Mouse (Mus musculus) regulatory T cell (primary cell): ENCODE measurements around the gene Gm20772.
"Not testable (repeated sequence)": the region's sequence is repeated elsewhere in the genome, so short reads cannot be mapped to it uniquely, and the experiment has no call there.

Experiments
- in situ Hi-C: fragments of 300-600 bp; cut with MboI, MseI; formaldehyde crosslinking; loops from one replicate; pipeline ENCODE4 v1.15.1; 2025; ENCODE audit warnings: high pct_unique_total_duplicates

The Gm20772 gene

DNA sequence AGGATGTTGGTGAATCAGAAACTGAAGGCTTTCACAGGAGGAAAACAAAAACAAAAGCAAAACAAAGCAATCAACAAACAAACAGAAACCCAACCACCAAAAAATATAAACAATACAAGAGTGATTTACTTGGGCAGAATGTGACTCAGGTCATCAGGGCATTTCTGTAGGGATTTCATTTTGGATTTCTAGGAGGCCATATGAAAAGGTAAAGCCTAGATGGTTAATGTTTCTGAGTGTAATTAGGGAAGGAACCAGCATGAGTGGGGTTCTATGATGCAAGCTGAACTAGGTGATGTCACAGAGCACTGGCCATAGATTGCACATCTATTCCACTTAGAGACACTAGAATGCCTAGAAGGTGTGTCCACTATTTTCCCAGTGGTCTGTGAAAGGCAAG is at the start of gene Gm20772, which contains the start of gene Gm20831:
Gene Gm20772 (plus strand): TSS at position 301 of the 400 bp plus-strand sequence.
Gene Gm20831 (plus strand): TSS at position 301 of the 400 bp plus-strand sequence.
- in situ Hi-C loops, result not testable (repeated sequence)

DNA sequence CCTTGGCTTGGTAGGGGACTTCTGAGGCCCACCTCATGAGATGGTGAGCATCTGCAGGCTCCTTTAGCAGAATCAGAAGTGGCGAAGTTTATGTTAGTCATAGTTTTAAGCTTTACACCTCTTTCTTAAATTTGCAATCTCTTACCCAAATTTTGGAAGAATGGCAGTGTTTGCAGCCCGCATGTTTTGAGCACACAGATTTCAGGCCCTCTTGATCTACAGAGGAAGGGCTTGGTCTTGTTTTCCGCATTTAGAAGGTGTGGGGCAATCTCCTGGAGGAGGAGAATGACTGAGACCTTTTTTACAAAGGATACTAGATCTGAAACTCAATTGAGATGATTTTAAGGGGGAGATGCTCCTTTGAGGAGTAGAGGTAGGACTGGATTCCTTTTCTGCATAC is 28.4 kb upstream of the Gm20772 start, which contains the start of gene Gm21904:
Gene Gm21904 (minus strand): TSS at position 101 of the 400 bp plus-strand sequence.
- in situ Hi-C loops, result not testable (repeated sequence)
